Mouse (Mus musculus) granulocyte monocyte progenitor cell, adult 5-6 weeks (primary cell): ENCODE data around the gene Icam2. TPM values are rescaled to one million over a fixed set of nuclear protein-coding genes. Genes with fewer than 3 reads are reported as not detected.
A peak's percentile ranks its signal among the peaks of the same experiment; 100 is the strongest.
"Not testable (repeated sequence)": the region's sequence is repeated elsewhere in the genome, so short reads cannot be mapped to it uniquely, and the experiment has no call there.

Experiments
- ATAC-seq: replicated peaks from 2 replicates; pipeline ENCODE4 v1.8.0; 2016; ENCODE audit warnings: mild to moderate bottlenecking, moderate TSS enrichment, inconsistent platforms; ENCODE audit not compliant: poor library complexity, severe bottlenecking
- total RNA-seq, 2 experiments: library from RNA; stranded (forward) in 1 of 2; stranded (reverse) in 1 of 2; fragments of 200-712, 200-1000 nt in 1 of 2; fragments of >200 nt in 1 of 2; fragmentation: Nextera tagmentation in 1 of 2; gene quantifications; 2 replicates each; pipeline ENCODE4 v1.2.3; 2014 to 2017

The Icam2 gene
- total RNA-seq, 2 experiments from 2014 or later, result 65.0 to 108 TPM

DNA sequence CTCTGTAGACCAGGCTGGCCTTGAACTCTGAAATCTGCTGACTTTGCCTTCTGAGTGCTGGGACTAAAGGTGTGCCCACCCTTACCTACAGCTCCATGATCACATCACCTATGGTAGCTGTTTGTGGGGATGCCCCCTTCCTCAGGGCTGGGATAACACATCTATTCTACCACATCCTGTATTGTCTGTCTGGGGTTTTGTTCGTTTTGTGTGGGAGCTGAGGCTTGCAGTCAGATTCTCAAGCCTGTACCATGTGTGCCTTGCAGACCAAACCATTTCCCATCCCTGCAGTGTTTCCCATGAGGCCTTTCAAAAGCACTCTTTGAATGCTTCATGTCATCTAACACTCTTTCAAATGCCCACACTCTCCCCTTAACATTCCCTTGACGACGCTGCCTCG, 35.9 kb downstream of the Icam2 start:
- no peak for ATAC-seq

DNA sequence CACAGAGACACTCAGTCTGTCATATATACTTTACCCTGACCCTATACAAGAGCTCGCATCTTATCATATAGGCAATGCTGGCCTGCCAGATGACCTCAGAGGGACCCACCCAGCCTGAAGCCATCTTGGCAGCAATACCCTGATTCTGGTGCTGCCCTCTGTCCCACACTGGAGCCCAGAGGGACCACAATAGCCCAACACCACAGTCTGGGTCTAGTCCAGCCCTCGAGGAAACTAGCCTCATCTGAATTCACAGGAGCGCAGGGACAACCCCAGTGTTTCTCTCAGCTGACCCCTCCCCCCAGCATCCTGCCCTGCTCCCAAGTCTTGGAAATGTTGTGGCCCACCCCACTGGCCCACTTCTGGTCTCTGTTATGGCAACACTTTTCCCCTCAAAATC, 36.6 kb downstream of the Icam2 start:
- ATAC-seq, result no peak

DNA sequence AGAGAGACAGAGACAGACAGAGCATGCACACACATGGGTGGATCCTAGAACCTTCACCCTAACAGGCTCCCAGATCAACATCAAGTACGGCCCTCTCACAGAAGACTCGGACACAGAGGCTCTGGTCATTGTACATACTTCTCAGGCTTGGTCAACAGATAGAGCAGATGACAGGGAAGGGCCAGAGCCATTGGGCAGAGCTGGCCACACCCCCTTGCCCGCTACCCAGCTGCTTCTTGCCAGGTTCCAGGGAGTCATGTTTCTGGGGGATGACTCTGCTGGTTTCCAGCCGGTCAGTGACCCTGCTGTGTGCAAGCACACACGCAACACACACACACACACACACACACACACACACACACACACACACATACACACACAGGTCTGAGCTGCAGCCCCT, 37.0 kb downstream of the Icam2 start:
- ATAC-seq, result no peak

DNA sequence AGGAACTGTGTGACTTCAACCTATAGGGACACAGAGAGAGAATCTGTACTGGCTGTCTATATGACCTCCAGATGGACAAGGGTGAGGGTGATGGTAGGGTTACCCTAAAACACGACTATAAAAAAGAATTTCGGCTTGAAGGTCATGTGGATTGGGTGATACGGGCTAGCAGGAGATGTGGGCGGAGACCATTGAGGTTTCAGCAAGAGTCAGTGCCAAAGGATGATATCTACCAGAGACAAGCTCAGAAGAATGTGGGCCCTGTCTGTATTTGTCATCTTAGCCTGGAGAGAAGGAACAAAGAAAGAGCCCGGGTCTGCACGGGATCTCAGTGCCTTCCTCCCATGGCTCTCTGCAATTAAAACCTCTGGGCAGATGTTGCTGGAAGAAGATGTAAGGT, 38.1 kb downstream of the Icam2 start:
- no peak for ATAC-seq

DNA sequence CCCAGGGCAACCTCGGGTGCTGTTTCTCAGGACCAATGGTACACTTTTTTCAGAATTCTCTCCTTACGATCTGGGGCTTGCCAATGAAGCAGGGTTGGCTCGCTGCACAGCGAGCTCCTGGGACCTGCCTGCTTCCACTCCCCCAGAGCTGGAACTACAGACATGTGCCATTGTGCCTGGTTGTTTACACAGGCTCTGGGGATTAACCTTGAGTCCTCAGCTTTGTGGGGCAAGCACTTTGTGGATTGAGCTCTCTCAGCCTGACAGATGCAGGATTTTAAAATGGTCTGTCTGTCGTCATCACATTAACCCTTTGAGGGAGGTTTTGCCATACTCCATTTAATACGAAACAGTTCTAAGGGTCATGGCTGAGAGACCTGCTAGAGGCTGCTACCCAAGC, 43.0 kb downstream of the Icam2 start:
- no peak for ATAC-seq

DNA sequence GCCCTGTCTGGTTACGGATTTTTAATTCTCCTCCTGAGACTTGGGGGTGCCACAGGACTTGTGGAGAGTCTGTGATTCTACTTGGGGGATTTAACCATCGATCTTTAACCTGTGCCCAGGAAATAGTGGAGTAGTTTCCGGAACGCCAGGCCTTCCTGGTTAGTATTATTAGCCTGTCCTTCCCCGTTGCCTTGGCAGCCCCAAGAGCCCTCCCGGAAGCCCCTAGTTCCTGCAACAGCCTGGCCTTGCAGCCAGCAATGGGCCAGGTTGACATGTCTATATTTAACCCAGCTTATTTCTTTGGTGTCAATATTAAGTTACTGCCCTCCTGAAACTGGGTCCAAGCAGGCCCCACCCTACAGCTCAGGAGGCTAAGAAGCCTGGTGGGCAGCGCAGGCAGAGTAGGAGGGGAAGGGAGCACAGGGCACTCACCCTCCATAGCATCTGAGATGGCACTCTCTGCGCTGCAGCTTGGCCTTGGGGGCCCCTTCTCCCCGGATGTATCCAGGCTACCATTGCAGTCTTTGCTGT, 46.8 kb downstream of the Icam2 start:
- ATAC-seq, result peak; percentile 63

DNA sequence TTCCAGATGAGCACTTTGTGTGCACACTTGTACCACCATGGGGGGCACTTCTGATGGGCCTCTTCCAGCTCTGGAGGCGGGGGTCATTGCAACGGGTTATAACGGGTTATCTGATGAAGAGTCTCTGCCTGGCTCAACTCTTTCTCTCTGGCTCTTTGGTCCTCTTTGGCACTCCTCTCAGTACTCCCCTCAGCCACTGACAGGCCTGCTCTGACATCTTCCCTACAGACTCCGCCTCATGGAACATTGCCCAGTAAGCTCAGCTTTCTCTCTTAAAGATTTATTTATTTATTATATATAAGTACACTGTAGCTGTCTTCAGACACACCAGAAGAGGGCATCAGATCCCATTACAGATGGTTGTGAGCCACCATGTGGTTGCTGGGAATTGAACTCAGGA, 48.6 kb downstream of the Icam2 start:
- ATAC-seq, result not testable (repeated sequence)

DNA sequence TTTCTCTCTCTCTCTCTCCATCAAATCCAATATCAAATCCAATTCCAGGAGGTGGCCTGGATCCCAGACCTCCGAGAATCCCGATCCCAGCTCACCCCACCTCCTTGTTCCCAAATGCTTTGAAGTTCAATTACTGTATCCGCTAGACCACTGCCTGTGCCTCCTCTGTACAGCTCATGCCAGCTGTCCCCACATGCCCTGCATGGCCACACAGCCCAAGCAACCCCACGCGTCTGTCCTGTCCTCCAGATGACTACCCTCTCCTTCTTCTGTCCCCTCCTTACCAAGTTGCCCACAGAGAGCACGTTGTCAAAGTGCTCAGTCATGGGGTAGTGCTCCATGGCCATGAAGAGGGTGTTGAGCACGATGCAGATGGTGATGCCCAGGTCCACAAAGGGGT, 49.0 kb downstream of the Icam2 start:
- no peak for ATAC-seq

DNA sequence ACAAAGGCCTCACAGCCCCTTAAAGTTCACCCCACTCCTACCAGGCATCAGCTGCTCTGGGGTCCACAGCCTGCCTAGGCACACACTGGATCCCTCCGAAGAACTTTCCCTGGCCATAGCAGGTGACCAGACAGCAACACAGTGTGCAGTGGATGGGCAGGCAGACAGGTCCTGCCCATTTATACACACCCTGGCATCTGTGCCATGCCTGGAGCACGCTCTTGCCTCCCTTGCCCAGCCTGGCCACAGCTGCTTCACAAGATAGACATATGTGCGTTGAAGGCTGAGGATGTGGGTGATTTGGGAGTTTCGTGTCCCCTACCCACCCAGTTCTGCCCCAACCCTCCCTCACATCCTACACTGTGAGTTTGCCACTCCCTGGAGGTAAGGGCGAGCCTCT, 49.8 kb downstream of the Icam2 start:
- ATAC-seq, result no peak

DNA sequence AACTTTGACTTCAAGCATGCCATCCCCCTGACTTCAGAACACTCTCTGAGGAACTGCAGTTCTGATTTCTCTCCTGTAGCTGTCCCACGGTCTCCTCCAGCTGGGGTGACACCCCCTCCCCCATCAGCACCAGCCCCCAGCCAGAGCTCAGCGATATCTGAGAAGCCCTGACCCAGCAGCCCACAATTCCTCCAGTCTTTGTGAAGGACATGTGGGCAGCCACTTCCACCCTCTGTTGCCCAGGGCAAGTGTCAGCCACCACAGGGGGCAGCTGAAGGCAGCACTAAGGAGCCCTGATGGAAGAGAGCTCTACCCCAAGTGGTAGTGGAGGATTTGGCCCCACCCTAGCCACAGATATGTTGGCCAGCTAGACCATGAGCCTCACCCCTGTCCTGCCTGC, 53.8 kb downstream of the Icam2 start:
- no peak for ATAC-seq

DNA sequence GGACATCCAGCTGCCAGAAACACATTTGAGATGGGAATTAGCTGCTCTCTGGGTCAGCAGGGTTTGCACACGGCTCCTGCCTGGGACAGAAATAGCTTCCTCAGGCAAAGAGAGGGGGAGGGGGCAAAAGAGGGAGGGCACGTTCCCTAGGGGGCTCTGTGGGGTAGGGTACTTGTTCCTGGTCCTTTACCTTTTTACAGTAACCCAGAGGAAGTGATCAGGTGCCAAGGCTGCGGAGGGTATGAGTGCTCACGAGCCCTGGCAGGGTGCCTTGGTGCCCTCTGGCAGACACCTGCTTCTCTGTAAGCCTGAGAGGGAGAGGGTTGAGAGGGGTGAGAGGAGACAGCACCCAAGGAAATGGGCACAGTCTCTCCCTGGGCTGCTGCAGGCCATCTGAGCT, 55.4 kb downstream of the Icam2 start:
- ATAC-seq, result no peak

DNA sequence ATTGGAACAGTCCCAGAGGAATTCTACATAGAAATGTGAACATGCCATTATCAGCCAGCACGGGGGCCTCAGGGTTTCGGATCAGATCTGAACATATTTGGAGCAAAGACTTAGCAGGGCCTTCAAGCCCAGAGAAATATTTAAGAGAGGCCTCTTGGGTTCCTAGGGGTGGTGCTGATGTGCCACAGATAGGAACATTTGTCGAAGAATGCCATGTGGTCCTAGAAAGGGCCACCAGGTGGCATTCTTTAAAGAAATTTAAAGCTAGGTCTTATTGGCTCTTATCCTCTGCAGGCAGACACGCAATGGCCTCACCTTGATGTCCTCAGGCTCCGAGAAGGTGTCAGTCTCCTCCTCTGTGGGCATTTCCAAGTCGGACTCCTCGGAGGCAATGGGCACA, 58.2 kb downstream of the Icam2 start:
- ATAC-seq, result peak; percentile 59

DNA sequence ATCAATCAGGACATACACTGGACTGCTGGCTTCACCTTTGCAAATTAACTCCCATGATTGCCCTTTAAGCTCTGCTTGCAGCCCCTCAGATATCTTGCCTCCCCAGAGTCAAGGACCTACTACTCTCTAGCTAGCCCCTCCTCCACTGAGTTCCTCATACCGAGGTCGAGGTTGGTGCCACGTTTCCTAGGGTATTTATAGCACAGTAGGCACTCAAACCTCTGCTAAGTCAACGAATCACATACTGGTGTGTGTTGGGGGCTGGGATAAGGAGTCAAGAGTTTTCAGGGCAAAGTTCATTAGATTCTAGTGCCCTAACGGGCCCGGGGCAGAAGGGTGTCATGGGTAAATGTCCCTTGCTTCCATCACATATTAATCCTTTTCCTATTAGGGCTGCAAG, 58.7 kb downstream of the Icam2 start:
- peak; percentile 32; the same call in 1 of the 2 replicates for ATAC-seq

DNA sequence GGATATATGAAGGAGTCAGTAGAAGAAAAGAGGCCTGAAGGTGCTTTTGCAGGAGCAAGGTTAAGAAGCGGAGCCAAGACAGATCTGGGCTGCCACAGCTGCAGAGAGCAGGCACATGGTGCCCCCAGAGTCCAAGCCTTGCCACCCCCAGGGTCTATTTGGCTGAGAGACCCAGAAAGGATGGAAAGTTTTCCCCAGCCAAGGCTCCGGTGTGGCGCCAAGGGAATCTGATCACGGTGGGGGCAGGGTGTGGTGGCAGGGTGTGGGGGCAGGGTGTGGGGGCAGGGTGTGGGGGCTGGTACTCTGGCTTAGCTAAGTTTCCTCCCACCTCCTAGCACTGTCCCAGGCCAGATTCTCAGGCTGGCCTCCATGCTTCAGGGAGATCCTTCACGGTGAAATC, 59.4 kb downstream of the Icam2 start:
- no peak for ATAC-seq

Other genes with a start within 250 kb of the Icam2 start
- gene Gm10840, start 227.2 kb downstream of the Icam2 start, total RNA-seq (2014; fragmentation: Nextera tagmentation), result not detected in 2 replicates
- gene Gm10840, start 227.2 kb downstream of the Icam2 start, total RNA-seq (2017), result not detected in 2 replicates
- gene Limd2, start 227.2 kb downstream of the Icam2 start, total RNA-seq (2014; fragmentation: Nextera tagmentation), result 196 and 197 TPM in 2 replicates
- 38.1 and 43.1 TPM in 2 replicates for gene Limd2, start 227.2 kb downstream of the Icam2 start, total RNA-seq (2017)
- gene Strada, start 185.9 kb downstream of the Icam2 start, total RNA-seq (2014; fragmentation: Nextera tagmentation), result 40.5 and 42.3 TPM in 2 replicates
- gene Strada, start 185.9 kb downstream of the Icam2 start, total RNA-seq (2017), result 22.2 TPM in 2 replicates
- gene Ccdc47, start 171.7 kb downstream of the Icam2 start, total RNA-seq (2014; fragmentation: Nextera tagmentation), result 30.2 and 56.2 TPM in 2 replicates
- gene Ccdc47, start 171.7 kb downstream of the Icam2 start, total RNA-seq (2017), result 175 and 181 TPM in 2 replicates
- 51.1 and 55.5 TPM in 2 replicates for gene Ddx42, start 171.1 kb downstream of the Icam2 start, total RNA-seq (2014; fragmentation: Nextera tagmentation)
- gene Ddx42, start 171.1 kb downstream of the Icam2 start, total RNA-seq (2017), result 86.8 and 87.9 TPM in 2 replicates
- 60.5 and 82.1 TPM in 2 replicates for gene Ftsj3, start 132.0 kb downstream of the Icam2 start, total RNA-seq (2014; fragmentation: Nextera tagmentation)
- gene Ftsj3, start 132.0 kb downstream of the Icam2 start, total RNA-seq (2017), result 157 and 194 TPM in 2 replicates
- gene Psmc5, start 131.9 kb downstream of the Icam2 start, total RNA-seq (2014; fragmentation: Nextera tagmentation), result 106 and 108 TPM in 2 replicates
- gene Psmc5, start 131.9 kb downstream of the Icam2 start, total RNA-seq (2017), result 108 and 116 TPM in 2 replicates
- gene Smarcd2, start 115.1 kb downstream of the Icam2 start, total RNA-seq (2014; fragmentation: Nextera tagmentation), result 76.4 and 91.7 TPM in 2 replicates
- 200 and 221 TPM in 2 replicates for gene Smarcd2, start 115.1 kb downstream of the Icam2 start, total RNA-seq (2017)
- 1.0 and 2.1 TPM in 2 replicates for gene Tcam1, start 111.4 kb downstream of the Icam2 start, total RNA-seq (2014; fragmentation: Nextera tagmentation)
- gene Tcam1, start 111.4 kb downstream of the Icam2 start, total RNA-seq (2017), result 1.4 and 1.9 TPM in 2 replicates
- gene Gh, start 86.2 kb downstream of the Icam2 start, total RNA-seq (2014; fragmentation: Nextera tagmentation), result not detected in 2 replicates
- not detected in 2 replicates for gene Gh, start 86.2 kb downstream of the Icam2 start, total RNA-seq (2017)
- 52.9 and 54.1 TPM in 2 replicates for gene Cd79b, start 73.3 kb downstream of the Icam2 start, total RNA-seq (2014; fragmentation: Nextera tagmentation)
- 23.8 and 31.5 TPM in 2 replicates for gene Cd79b, start 73.3 kb downstream of the Icam2 start, total RNA-seq (2017)
- gene Scn4a, start 34.8 kb downstream of the Icam2 start, total RNA-seq (2014; fragmentation: Nextera tagmentation), result not detected in 2 replicates
- not detected in 2 replicates for gene Scn4a, start 34.8 kb downstream of the Icam2 start, total RNA-seq (2017)
- not detected in 2 replicates for gene Prr29, start 22.6 kb downstream of the Icam2 start, total RNA-seq (2014; fragmentation: Nextera tagmentation)
- not detected in 2 replicates for gene Prr29, start 22.6 kb downstream of the Icam2 start, total RNA-seq (2017)
- 81.3 and 84.3 TPM in 2 replicates for gene Ern1, start 99.8 kb upstream of the Icam2 start, total RNA-seq (2014; fragmentation: Nextera tagmentation)
- gene Ern1, start 99.8 kb upstream of the Icam2 start, total RNA-seq (2017), result 63.3 and 67.0 TPM in 2 replicates
- gene Tex2, start 225.3 kb upstream of the Icam2 start, total RNA-seq (2014; fragmentation: Nextera tagmentation), result 73.6 and 80.2 TPM in 2 replicates
- gene Tex2, start 225.3 kb upstream of the Icam2 start, total RNA-seq (2017), result 77.5 and 84.3 TPM in 2 replicates